Mouse (Mus musculus): ENCODE results near the gene Pgs1.

GRCm38 (mm10) chr11:117964294-117964693, 21.8 kb upstream of the Pgs1 start:
- no peak for TF ChIP-seq EP300 (IDR thresholded peaks at IDR 0.05)
- peak; percentile 41; the same call in 1 of the 2 replicates for TF ChIP-seq CTCF (IDR thresholded peaks at IDR 0.05)
